Mouse (Mus musculus) spleen, adult 2 months (tissue): ENCODE measurements around the gene Zfhx3.

Experiments
- CTCF ChIP-seq: fragments of 200-500 bp; IDR thresholded peaks from 2 replicates; pipeline ENCODE4 v1.5.1; 2011; ENCODE audit warnings: mild to moderate bottlenecking, inconsistent platforms; ENCODE audit not compliant: insufficient read depth, insufficient read length, insufficient replicate concordance; ENCODE audit errors: extremely low read depth
- POLR2A ChIP-seq: fragments of 200-500 bp; IDR thresholded peaks from 2 replicates; pipeline ENCODE4 v1.6.1; 2011; ENCODE audit warnings: low read depth, low read length, inconsistent platforms

GRCm38 (mm10) chr8:108978362-108978750, 1035.9 kb downstream of the Zfhx3 start:
- TF ChIP-seq CTCF (no peak), POLR2A (no peak)
